Mouse (Mus musculus) neural tube, embryonic 12.5 days (tissue): ENCODE data around the gene Mtf1. TPM values are rescaled to one million over a fixed set of nuclear protein-coding genes. Genes with fewer than 3 reads are reported as not detected.

Experiments used
- ATAC-seq: fragments of 200-750 bp; cut with Nextera tagmentation; 2 replicates; pipeline ENCODE4 v1.8.0; 2017; ENCODE audit warnings: low read depth, mild to moderate bottlenecking, moderate TSS enrichment, moderate library complexity; ENCODE audit not compliant: low FRiP score
- H3K27ac ChIP-seq: fragments of 300-500 bp; sonication (generic); 2 replicates; pipeline ENCODE4 v1.5.1; 2016
- H3K27me3 ChIP-seq: fragments of 300-500 bp; sonication (generic); replicated peaks from 2 replicates; pipeline ENCODE4 v1.6.1; 2016; ENCODE audit warnings: mild to moderate bottlenecking
- H3K36me3 ChIP-seq: fragments of 300-500 bp; sonication (generic); 2 replicates; pipeline ENCODE4 v1.6.1; 2016; ENCODE audit warnings: mild to moderate bottlenecking
- H3K4me1 ChIP-seq: fragments of 300-500 bp; sonication (generic); 2 replicates; pipeline ENCODE4 v1.6.1; 2016
- H3K4me2 ChIP-seq: fragments of 300-500 bp; sonication (generic); replicated peaks from 2 replicates; pipeline ENCODE4 v1.6.1; 2016; ENCODE audit warnings: mild to moderate bottlenecking
- H3K4me3 ChIP-seq: fragments of 300-500 bp; sonication (generic); 2 replicates; pipeline ENCODE4 v1.5.1; 2016
- H3K9ac ChIP-seq: fragments of 300-500 bp; sonication (generic); 2 replicates; pipeline ENCODE4 v1.6.1; 2016; ENCODE audit warnings: mild to moderate bottlenecking
- H3K9me3 ChIP-seq: fragments of 300-500 bp; sonication (generic); 2 replicates; pipeline ENCODE4 v1.6.1; 2016; ENCODE audit warnings: mild to moderate bottlenecking
- WGBS: fragments of 180-500 bp; shearing (Covaris S2); methylation state at CpG from one replicate; pipeline ENCODE4 v1.1.7; 2016; 5-methylcytosine and 5-hydroxymethylcytosine counted together
- polyA plus RNA-seq: library from polyadenylated mRNA; unstranded; fragments of >200 nt; fragmentation: Nextera tagmentation; extraction: Ambion mirVana; gene quantifications from 2 replicates; pipeline ENCODE4 v1.2.1, GENCODE M21; 2016

Gene Mtf1
- polyA plus RNA-seq, 1 experiment from 2014 or later: 14.2 TPM

DNA sequence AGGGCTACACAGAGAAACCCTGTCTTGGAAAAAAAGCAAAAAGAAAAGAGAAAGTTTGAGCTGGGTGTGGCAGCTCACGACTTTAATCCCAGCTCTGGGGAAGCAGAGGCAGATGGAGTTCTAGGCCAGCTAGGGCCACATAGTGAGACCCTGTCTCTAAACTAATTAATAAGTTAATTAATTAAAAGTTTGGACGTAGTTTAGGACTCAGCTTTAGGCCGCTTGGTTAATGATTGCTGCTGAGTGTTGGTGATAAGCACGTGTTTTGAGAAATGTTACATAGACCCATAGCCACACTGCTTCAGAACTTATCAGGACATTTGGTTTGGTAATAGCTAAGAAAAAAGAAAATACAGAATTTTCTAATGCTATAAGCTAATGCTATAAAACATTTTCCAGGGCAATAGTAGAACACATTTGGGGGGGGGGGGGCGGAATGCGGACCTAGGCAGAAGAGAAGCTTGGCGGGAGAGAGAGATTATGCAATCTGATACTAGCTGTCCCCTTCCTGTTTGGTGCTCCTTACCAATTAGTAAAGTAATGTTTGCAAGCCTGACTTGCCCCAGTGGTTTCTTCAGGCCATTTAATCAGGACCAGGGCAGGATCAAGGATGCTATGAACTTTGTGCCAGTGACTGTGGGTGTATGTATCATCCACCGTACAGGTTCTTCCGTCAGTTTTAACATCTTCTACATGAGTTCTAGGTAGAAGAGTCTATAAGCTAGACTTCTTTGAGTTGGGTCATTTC, 7.4 kb downstream of the Mtf1 start:
- Histone ChIP-seq H3K27ac (no peak overlapping the region), H3K27me3 (no peaks in the 10 kb centered on the region), H3K9me3 (no peaks in the 10 kb centered on the region), H3K9ac (no peak overlapping the region), H3K4me2 (no peak overlapping the region), H3K4me1 (peaks cover 5% of the 10 kb centered on the region; the same call in 1 of the 2 replicates), H3K36me3 (peaks cover 48% of the 10 kb centered on the region), H3K4me3 (no peak overlapping the region)
- no peak for ATAC-seq
- WGBS: 90% methylated on average over 9 of the region's 9 CpGs

DNA sequence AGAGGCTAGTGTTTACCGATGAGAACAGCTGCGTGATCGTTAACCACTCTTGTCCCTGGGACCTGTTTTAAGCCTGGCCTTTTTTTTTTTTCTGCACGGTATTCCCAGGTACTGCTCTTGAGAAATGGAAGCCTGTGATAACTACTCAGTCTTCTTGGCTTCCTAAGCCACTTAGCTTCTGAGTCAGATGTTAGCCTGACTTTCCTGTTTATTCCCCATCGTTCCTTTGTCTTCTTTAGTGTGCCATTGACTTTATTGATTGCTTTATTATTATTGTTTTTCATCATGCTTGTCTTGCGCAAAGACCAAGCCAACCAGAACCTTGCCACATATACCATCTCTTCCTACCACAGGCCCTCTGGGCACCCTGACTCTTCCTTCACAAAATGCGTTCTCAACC, 8.2 kb downstream of the Mtf1 start:
- Histone ChIP-seq H3K9ac (no peak overlapping the region), H3K36me3 (peaks cover 41% of the 10 kb centered on the region)

DNA sequence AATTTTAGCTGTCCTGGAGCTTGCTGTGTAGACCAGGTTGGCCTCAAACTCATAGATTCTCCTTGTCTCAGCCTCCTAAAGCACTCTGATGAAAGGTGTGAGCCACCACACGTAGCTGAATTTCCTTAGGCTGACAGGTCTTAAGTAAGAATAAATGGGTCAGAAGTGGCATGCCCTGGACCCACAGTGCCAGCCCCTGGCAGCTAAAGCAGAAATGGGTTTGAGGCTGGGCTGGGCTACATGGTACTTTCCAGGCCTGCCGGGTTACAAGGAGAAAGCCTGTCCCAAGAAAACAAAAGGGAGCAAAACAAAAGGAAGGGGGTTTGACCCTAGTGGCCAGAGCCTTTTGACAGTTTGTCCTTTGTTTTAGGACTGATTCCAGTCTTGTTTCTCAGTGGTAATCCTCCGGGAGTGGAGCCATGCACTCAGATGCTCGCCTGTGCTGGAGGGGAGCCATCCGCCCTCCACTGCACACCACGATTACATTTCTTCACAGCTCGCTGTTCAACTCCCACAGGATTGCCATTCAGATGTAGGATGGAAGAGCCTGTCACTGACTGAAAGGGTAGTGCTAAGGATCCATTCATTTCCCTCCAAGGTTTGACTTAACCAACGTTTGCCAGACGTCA, 9.6 kb downstream of the Mtf1 start:
- Histone ChIP-seq H3K27me3 (no peaks in the 10 kb centered on the region), H3K4me1 (peaks cover 5% of the 10 kb centered on the region; the same call in 1 of the 2 replicates), H3K27ac (no peak overlapping the region), H3K4me2 (no peak overlapping the region), H3K9ac (no peak overlapping the region), H3K36me3 (peaks cover 31% of the 10 kb centered on the region), H3K4me3 (no peak overlapping the region), H3K9me3 (no peaks in the 10 kb centered on the region)
- no peak for ATAC-seq
- WGBS: 25% methylated on average over 9 of the region's 9 CpGs

More for the DNA sequence above, 8.2 kb downstream of the Mtf1 start:
- Histone ChIP-seq H3K27me3 (no peaks in the 10 kb centered on the region), H3K4me2 (no peak overlapping the region), H3K9me3 (no peaks in the 10 kb centered on the region), H3K4me1 (peaks cover 5% of the 10 kb centered on the region; the same call in 1 of the 2 replicates), H3K4me3 (no peak overlapping the region), H3K27ac (no peak overlapping the region)
- 89% methylated on average over 7 of the region's 7 CpGs for WGBS
- no peak for ATAC-seq

DNA sequence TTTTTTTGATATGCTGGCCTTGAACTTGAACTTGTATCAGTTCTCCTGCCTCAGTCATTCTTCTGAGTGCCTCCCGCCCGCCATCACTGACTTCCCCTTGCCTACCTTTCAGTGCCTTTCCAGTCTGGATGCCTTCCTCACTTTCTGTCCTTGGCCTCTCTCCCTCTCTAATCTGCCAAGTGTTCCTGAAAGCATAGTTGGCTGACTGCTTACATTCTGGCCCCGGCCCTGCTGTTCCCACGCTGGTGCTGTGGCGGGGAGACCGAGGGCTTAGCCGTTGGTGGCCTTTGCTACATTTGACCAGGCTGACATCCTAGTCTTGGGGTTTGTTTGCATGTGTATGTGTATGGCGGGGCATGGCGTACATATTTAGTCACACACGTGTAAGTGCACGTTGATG, 14.0 kb downstream of the Mtf1 start:
- 96% methylated on average over 11 of the region's 11 CpGs for WGBS
- no peak for ATAC-seq
- Histone ChIP-seq H3K9me3 (no peaks in the 10 kb centered on the region), H3K36me3 (peaks cover 24% of the 10 kb centered on the region), H3K9ac (no peak overlapping the region), H3K27me3 (no peaks in the 10 kb centered on the region), H3K4me2 (no peak overlapping the region), H3K4me3 (no peak overlapping the region), H3K27ac (no peak overlapping the region), H3K4me1 (peaks cover 11% of the 10 kb centered on the region; the same call in 1 of the 2 replicates)

DNA sequence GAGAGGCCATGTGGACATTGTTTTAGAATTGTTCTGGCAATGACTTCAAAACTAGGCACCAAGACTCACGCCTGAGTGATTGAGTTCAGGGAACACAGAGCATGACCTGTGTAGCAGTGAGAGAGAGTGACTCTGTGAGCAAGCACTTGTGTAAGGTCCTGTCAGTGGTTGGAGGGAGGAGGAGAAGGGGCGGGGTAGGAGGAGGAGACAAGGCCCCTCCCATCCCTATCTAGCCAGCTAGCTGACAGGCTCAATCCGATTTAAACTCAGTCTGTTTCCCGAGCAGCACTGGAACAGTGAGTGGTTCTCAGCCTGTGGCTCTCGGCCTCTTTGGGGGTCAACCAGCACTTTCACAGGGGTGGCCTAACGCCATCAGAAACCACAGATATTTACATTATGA, 15.9 kb downstream of the Mtf1 start:
- Histone ChIP-seq H3K27me3 (no peaks in the 10 kb centered on the region), H3K9me3 (no peaks in the 10 kb centered on the region), H3K9ac (no peak overlapping the region), H3K4me2 (no peak overlapping the region), H3K4me3 (no peak overlapping the region), H3K27ac (no peak overlapping the region), H3K4me1 (peaks cover 6% of the 10 kb centered on the region; the same call in 1 of the 2 replicates), H3K36me3 (peaks cover 27% of the 10 kb centered on the region)
- 24% methylated on average over 6 of the region's 6 CpGs for WGBS
- ATAC-seq: no peak

DNA sequence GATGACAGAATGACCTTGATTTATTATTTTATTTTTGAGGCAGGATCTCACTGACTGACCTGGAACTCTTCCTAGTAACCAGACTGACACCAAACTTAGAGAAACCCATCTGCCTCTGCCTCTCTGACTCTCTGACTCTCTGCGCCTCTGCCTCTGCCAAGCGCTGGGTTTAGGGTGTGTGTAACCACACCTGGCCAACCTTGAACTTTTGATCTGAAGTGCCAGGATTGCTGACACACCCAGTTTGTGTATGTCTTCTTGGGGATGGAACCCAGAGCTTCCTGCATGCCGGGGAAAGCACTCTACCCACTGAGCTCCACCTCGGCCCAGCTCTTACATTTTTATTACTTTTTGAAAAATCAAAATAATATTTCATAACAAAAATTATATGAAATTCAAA, 16.9 kb downstream of the Mtf1 start:
- WGBS: 94% methylated on average over 4 of the region's 4 CpGs
- no peak overlapping the region for H3K9ac ChIP-seq

DNA sequence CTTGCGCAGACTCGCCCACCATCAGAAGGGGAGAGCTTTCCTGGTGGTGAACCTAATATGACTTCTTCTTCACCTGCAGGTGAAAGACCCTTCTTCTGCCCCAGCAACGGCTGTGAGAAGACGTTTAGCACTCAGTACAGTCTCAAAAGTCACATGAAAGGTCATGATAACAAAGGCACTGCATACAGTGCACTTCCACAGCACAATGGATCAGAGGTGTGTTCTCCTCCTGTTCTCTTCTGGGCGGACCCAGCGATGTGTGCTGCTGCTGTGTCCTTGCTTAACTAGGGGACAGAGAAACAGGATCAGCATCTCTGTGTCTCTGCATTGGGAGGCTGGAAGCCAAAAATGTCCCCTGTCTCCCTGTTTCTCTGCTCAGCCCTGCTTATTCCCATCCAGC, 23.1 kb downstream of the Mtf1 start:
- Histone ChIP-seq H3K4me2 (no peak overlapping the region), H3K27me3 (no peaks in the 10 kb centered on the region), H3K36me3 (peaks cover 63% of the 10 kb centered on the region), H3K9me3 (no peaks in the 10 kb centered on the region), H3K4me1 (no peaks in the 10 kb centered on the region), H3K4me3 (no peak overlapping the region), H3K27ac (no peak overlapping the region), H3K9ac (no peak overlapping the region)
- ATAC-seq: no peak
- WGBS: 96% methylated on average over 6 of the region's 6 CpGs

More for the DNA sequence above, 16.9 kb downstream of the Mtf1 start:
- Histone ChIP-seq H3K4me2 (no peak overlapping the region), H3K27me3 (no peaks in the 10 kb centered on the region), H3K36me3 (peaks cover 37% of the 10 kb centered on the region), H3K9me3 (no peaks in the 10 kb centered on the region), H3K27ac (no peak overlapping the region), H3K4me3 (no peak overlapping the region), H3K4me1 (peaks cover 6% of the 10 kb centered on the region; the same call in 1 of the 2 replicates)
- no peak for ATAC-seq

DNA sequence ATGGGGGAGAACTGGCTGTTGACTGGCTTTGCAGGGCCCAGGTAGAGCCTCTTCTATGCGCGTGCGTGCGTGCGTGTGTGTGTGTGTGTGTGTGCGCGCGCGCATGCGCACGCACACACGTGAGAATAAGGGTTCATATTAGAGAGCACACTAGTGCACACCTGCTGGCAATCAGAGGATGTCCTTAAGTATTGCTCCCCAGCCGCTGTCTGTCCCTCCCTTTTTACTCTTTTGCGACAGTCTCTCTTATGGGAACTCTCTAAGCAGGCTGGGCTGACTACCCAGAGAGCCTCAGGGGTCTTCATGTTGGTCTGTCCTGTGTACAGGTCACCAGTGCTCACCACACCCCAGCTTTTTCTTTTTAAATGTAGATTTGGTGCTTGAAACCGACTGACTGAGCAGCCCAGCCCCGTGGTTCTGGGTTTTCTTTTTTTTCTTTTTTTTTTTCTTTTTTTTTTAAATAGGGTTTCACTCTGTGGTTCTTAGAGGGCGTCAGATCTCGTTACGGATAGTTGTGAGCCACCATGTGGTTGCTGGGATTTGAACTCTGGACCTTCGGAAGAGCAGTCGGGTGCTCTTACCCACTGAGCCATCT, 23.6 kb downstream of the Mtf1 start:
- Histone ChIP-seq H3K9ac (no peak overlapping the region), H3K4me3 (no peak overlapping the region), H3K36me3 (peaks cover 63% of the 10 kb centered on the region), H3K27ac (no peak overlapping the region), H3K9me3 (no peaks in the 10 kb centered on the region), H3K27me3 (no peaks in the 10 kb centered on the region), H3K4me2 (no peak overlapping the region), H3K4me1 (no peaks in the 10 kb centered on the region)
- WGBS: 94% methylated on average over 21 of the region's 21 CpGs
- ATAC-seq: no peak

DNA sequence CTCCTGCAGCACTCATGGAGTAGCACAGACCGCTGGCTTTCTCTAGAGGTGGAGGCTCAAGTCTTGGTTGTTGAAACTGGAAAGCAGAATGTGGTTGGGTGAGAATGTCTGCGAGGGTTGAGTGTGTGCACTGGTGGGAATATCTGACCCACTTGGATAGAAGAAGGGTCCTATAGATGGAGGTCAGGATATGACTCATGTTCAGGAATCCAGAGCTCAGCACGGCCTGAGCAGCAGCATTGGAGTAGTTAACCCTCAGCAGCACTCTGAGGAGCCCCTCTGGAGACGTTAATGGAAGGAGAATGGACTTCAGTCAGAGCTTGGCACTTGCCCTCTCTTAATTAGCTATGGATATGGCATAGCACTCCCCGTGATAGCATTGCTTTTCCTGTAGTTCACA, 27.8 kb downstream of the Mtf1 start:
- ATAC-seq: no peak
- H3K27me3 ChIP-seq: no peaks in the 10 kb centered on the region
- H3K27ac ChIP-seq: no peak overlapping the region
- WGBS: 85% methylated on average over 5 of the region's 5 CpGs
- H3K4me2 ChIP-seq: no peak overlapping the region
- H3K4me3 ChIP-seq: no peak overlapping the region
- H3K9ac ChIP-seq: no peak overlapping the region
- H3K36me3 ChIP-seq: peaks cover 63% of the 10 kb centered on the region
- no peaks in the 10 kb centered on the region for H3K4me1 ChIP-seq
- no peaks in the 10 kb centered on the region for H3K9me3 ChIP-seq

DNA sequence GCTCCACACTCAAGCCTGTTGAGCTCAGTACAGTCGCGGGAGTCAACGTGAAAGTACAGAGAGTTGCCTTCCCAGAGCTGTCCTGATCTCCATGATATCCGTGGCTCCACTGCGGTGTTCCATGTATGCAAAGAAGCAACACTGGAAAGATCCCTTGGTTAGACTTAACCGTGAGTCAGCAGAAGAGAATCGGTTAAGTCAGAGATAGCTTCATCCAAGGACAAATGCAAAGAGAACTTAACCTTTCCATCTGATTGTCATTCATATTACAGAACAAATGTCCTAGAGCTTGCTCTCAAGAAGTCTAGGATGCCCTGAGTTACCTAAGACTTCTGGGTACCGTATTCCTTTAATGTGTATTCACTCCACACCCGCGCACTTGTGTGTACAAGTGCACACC, 30.9 kb downstream of the Mtf1 start:
- ATAC-seq: no peak
- Histone ChIP-seq H3K9ac (no peak overlapping the region), H3K4me2 (no peak overlapping the region), H3K27ac (no peak overlapping the region), H3K27me3 (no peaks in the 10 kb centered on the region), H3K4me3 (no peak overlapping the region), H3K9me3 (no peaks in the 10 kb centered on the region), H3K4me1 (no peaks in the 10 kb centered on the region), H3K36me3 (peaks cover 56% of the 10 kb centered on the region)
- 95% methylated on average over 10 of the region's 10 CpGs for WGBS

DNA sequence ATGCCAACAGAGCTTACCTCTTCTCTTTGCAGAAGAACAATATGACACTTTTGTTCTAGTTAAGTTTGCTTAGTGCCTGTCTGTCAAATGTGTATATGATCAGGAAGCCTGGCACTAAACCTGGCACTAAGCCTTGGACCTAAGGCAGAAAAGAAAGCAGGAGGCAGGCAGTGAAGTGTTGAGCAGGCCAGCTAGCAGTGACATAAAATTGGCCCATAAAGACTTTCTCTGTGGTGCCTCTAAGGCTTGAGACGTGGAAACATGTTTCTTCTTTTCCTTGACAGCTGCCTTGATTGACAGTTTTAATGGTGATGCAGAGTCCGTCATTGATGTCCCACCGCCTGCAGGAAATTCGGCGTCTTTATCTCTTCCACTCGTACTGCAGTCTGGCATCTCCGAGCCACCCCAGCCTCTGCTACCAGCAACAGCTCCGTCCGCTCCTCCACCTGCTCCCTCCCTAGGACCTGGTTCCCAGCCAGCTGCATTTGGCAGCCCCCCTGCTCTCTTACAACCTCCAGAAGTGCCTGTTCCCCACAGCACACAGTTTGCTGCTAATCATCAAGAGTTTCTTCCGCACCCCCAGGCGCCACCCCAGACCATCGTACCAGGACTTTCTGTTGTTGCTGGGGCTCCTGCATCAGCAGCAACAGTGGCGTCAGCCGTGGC, 36.3 kb downstream of the Mtf1 start:
- H3K9me3 ChIP-seq: no peaks in the 10 kb centered on the region
- H3K9ac ChIP-seq: no peak overlapping the region
- no peak overlapping the region for H3K27ac ChIP-seq
- ATAC-seq: no peak
- H3K4me2 ChIP-seq: no peak overlapping the region
- H3K27me3 ChIP-seq: no peaks in the 10 kb centered on the region
- H3K4me3 ChIP-seq: no peak overlapping the region
- H3K4me1 ChIP-seq: no peaks in the 10 kb centered on the region
- H3K36me3 ChIP-seq: peaks cover 68% of the 10 kb centered on the region
- 90% methylated on average over 14 of the region's 14 CpGs for WGBS

DNA sequence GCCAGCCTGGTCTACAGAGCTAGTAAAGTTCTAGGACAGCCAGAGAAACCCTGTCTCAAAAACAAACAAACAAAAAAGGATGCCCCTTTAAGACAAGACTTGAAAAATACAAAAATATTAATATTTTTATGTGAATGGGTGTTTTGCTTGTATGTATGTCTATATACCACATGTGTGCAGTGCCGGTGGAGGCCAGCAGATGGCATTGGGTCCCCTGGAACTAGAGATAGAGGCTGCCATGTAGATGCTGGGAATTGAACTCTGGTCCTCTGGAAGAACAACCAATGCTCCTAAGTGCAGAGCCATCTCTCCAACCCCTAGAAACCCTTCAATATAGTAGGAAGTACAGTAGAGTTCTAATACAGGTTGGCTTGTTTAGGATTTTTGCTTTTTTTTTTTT, 39.1 kb downstream of the Mtf1 start:
- no peak overlapping the region for H3K4me2 ChIP-seq
- H3K36me3 ChIP-seq: peaks cover 60% of the 10 kb centered on the region
- no peaks in the 10 kb centered on the region for H3K27me3 ChIP-seq
- H3K27ac ChIP-seq: no peak overlapping the region
- H3K4me3 ChIP-seq: no peak overlapping the region
- no peaks in the 10 kb centered on the region for H3K4me1 ChIP-seq
- H3K9ac ChIP-seq: no peak overlapping the region
- no peak for ATAC-seq
- 100% methylated on average over 1 of the region's 1 CpGs for WGBS
- H3K9me3 ChIP-seq: no peaks in the 10 kb centered on the region
